Comparison of ENCODE assay signal across 8 mouse cellular contexts in the genomic region with DNA sequence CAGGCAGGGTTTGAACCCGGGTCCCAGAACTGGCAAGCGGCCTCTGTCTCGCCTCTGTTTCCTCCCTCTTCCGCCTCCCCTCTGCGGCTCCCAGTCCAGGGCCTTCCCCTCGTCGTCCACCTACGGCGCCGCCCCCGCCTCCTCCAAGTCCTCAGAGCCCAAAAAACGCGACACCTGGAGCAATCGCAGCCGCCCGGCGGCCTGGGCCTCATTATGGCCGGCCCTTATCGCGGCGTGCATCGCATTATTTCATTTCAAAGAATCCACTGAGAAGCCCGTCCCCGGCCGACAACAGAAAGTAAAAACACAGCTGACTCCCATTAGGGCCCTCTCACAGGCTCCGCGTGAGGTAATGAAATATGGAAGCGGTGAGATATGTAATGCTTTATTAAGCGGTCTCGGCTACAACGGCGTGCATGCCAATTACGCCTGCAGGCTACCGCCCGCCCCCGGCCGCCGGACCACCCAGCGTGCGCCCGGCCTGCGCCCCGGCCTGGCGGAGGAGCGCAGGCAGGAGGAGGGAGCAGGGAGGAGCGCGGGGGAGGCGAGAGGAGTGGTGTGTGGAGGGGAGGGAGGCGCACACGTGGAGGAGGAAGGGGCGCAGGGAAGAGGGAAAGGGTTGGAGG. TPM values are rescaled to one million over a fixed set of nuclear protein-coding genes. Genes with fewer than 3 reads are reported as not detected.
DNase-seq lines count a peak whose midpoint lies in the region; ATAC-seq and TF ChIP-seq lines count a peak whose summit lies in the region.

A gene (plus strand): TSS at position 156 of the 626 bp plus-strand sequence.

- no peak within 1 kb of the TSS for H3K27ac ChIP-seq in cerebellum, adult 2 months (ENCODE audit: insufficient read depth, low read length)
- peak within 1 kb of the TSS; percentile 62 for H3K27ac ChIP-seq in lung, embryonic 15.5 days

- peak within 1 kb of the TSS; percentile 40 for H3K4me3 ChIP-seq in cerebellum, adult 2 months (replicated peaks; ENCODE audit: insufficient read depth, low read depth, low read length)
- peak within 1 kb of the TSS; percentile 41 for H3K4me3 ChIP-seq in lung, embryonic 15.5 days

- no peak for TF ChIP-seq POLR2A in cerebellum, adult 2 months (IDR thresholded peaks at IDR 0.05; ENCODE audit: borderline replicate concordance, insufficient read depth, low read length)

- peak; percentile 75 for DNase-seq in Muller cell, postnatal 12 days (ENCODE audit: inconsistent ontology term)
- DNase-seq in cerebellum, adult 2 months = peak; percentile 24 to 34
- peak; percentile 22 to 34 for DNase-seq in layer of hippocampus, adult 8-10 months (ENCODE audit: low spot score in 2 of 2)
- peak; percentile 93 for DNase-seq in retina, postnatal 1 day

- no peaks in the 10 kb centered on the region for H3K4me1 ChIP-seq in cerebellum, adult 2 months (ENCODE audit: control insufficient read depth, insufficient read depth, low read length)
- H3K4me1 ChIP-seq in lung, embryonic 15.5 days = peaks cover 26% of the 10 kb centered on the region

- no peaks in the 10 kb centered on the region for H3K27me3 ChIP-seq in cerebellum, adult 2 months (ENCODE audit: control insufficient read depth, insufficient read depth, low read length)
- 0 out of 2 replicates have a peak, but pooled peaks cover 3% of the 10 kb centered on the region for H3K27me3 ChIP-seq in lung, embryonic 15.5 days

- H3K4me2 ChIP-seq in lung, embryonic 15.5 days = peak within 1 kb of the TSS; percentile 70

- no peak for TF ChIP-seq CTCF in cerebellum, adult 2 months (IDR thresholded peaks at IDR 0.05; ENCODE audit: borderline replicate concordance, insufficient read depth, low read depth, low read length)

- ATAC-seq in frontal cortex, adult (ENCODE audit: low TSS enrichment) = peak; percentile 88
- ATAC-seq in hematopoietic stem cell, adult 5-6 weeks (replicated peaks in 1 of 2; ENCODE audit: insufficient read depth in 1 of 2, low FRiP score in 2 of 2, low TSS enrichment in 1 of 2, low read depth in 1 of 2, poor library complexity in 2 of 2, severe bottlenecking in 2 of 2) = peak; percentile 68 to 76
- ATAC-seq in lung, embryonic 15.5 days (ENCODE audit: borderline replicate concordance, extremely low read depth, low FRiP score, low TSS enrichment) = peak; percentile 85
- no peak for ATAC-seq in monocyte, adult 5-6 weeks (replicated peaks; ENCODE audit: insufficient number of reproducible peaks, low FRiP score, low TSS enrichment, poor library complexity, severe bottlenecking)

- peak within 1 kb of the TSS; percentile 33 for H3K9ac ChIP-seq in lung, embryonic 15.5 days

- 3% methylated on average over 51 of the region's 51 CpGs for WGBS in cerebellum, adult 2 months
- under 1% methylated on average over 51 of the region's 51 CpGs for WGBS in lung, embryonic 15.5 days

- no peaks in the 10 kb centered on the region for H3K36me3 ChIP-seq in lung, embryonic 15.5 days

- H3K9me3 ChIP-seq in lung, embryonic 15.5 days = no peaks in the 10 kb centered on the region

RNA-seq across cellular contexts. Expression of the gene that starts here (rescaled TPM):
- not detected in 2 replicates for polyA plus RNA-seq in cerebellum, adult 2 months (2012; rRNA removed)
- not detected in 2 replicates for total RNA-seq in hematopoietic stem cell, adult 5-6 weeks (2017)
- not detected for total RNA-seq in layer of hippocampus, adult 8-10 months (2022)
- not detected in 2 replicates for polyA plus RNA-seq in lung, embryonic 15.5 days (2015; fragmentation: Nextera tagmentation; extraction: Ambion mirVana)
- not detected in 3 replicates for total RNA-seq in monocyte, adult 5-6 weeks (2017)

Comparison
In these comparisons a context has a peak if more than half of its experiments do, and no peak if none do; other contexts are left out.
1. Peak in DNase-seq and H3K4me3 ChIP-seq in cerebellum, adult 2 months; RNA of the gene not detected or under 1 TPM.
2. Peak in ATAC-seq in hematopoietic stem cell, adult 5-6 weeks; RNA of the gene not detected or under 1 TPM.
3. Peak in DNase-seq in layer of hippocampus, adult 8-10 months; RNA of the gene not detected or under 1 TPM.
4. Peak in ATAC-seq, H3K4me3 ChIP-seq, H3K27ac ChIP-seq, H3K9ac ChIP-seq and H3K4me2 ChIP-seq in lung, embryonic 15.5 days; RNA of the gene not detected or under 1 TPM.
5. DNase-seq: peak in every context shown above with its lines; median percentile 93 in retina, postnatal 1 day; 75 in Muller cell, postnatal 12 days; 29 in cerebellum, adult 2 months; 28 in layer of hippocampus, adult 8-10 months.